Mouse (Mus musculus) erythroblast, embryonic 14.5 days (primary cell): ENCODE results near the gene Nmt1. TPM values are rescaled to one million over a fixed set of nuclear protein-coding genes. Genes with fewer than 3 reads are reported as not detected.

Experiments used
- H3K27me3 ChIP-seq: 2 replicates; pipeline ENCODE4 v1.6.1; 2012; ENCODE audit warnings: inconsistent platforms; ENCODE audit not compliant: control insufficient read depth
- H3K36me3 ChIP-seq: 2 replicates; pipeline ENCODE4 v1.6.1; 2012; ENCODE audit warnings: mild to moderate bottlenecking, inconsistent platforms; ENCODE audit not compliant: control insufficient read depth
- H3K4me1 ChIP-seq: 2 replicates; pipeline ENCODE4 v1.6.1; 2012; ENCODE audit warnings: inconsistent platforms; ENCODE audit not compliant: control insufficient read depth
- H3K4me3 ChIP-seq: replicated peaks from 2 replicates; pipeline ENCODE3; 2012; ENCODE audit warnings: moderate library complexity, mild to moderate bottlenecking, inconsistent platforms
- H3K9me3 ChIP-seq: 2 replicates; pipeline ENCODE4 v1.6.1; 2012; ENCODE audit warnings: low read length, inconsistent platforms, mixed read lengths; ENCODE audit not compliant: control insufficient read depth
- GATA1 ChIP-seq: IDR thresholded peaks from 2 replicates; pipeline ENCODE4 v1.6.1; 2012; ENCODE audit warnings: low read length, inconsistent platforms, mixed read lengths
- TAL1 ChIP-seq: IDR thresholded peaks from 3 replicates; pipeline ENCODE4 v1.6.1; 2012; ENCODE audit warnings: low read length, inconsistent platforms, mixed read lengths
- polyA plus RNA-seq: library from polyadenylated mRNA; stranded (reverse); fragments of >175 nt; gene quantifications from 2 replicates; pipeline ENCODE4 v1.2.3, GENCODE M21; 2012

Nmt1 gene
- polyA plus RNA-seq, 1 experiment, result 1.5 TPM

DNA sequence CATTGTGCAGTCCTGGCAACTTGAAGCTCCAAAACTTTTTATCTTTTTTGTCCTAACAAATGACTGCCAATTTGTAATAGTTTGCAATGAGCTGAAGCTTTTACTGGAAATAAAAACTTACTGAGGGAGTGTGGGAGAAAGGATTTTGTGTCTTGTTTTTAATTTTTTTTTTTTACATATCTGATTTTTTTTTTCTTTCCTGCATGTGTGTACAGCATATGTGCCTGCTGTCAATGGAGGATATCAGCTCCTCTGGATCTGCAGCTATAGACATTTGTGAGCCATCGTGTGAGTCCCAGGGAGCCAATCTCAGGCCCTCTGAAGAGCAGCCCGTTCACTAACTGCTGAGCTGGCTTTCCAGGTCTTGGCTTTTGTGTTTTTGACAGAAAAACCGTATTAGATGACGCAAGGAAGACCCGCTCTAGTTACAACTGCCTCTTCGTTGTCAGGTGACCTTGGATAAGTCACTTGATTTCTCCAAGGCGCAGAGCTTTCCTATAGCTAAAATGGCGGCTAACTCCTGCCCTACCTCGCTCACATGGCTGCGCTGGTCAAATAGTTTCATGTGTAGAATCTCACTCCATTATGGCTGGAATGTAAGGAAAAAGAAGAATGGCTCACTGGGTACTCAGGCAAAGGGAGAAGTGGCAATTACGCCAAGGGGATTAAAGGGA is 86.4 kb downstream of the Nmt1 start:
- Histone ChIP-seq H3K36me3 (peaks cover 50% of the 10 kb centered on the region), H3K4me1 (peaks cover 69% of the 10 kb centered on the region), H3K4me3 (peak overlapping the region; percentile 96), H3K9me3 (no peaks in the 10 kb centered on the region), H3K27me3 (peaks cover 30% of the 10 kb centered on the region)
- TF ChIP-seq TAL1 (no peak), GATA1 (no peak)

DNA sequence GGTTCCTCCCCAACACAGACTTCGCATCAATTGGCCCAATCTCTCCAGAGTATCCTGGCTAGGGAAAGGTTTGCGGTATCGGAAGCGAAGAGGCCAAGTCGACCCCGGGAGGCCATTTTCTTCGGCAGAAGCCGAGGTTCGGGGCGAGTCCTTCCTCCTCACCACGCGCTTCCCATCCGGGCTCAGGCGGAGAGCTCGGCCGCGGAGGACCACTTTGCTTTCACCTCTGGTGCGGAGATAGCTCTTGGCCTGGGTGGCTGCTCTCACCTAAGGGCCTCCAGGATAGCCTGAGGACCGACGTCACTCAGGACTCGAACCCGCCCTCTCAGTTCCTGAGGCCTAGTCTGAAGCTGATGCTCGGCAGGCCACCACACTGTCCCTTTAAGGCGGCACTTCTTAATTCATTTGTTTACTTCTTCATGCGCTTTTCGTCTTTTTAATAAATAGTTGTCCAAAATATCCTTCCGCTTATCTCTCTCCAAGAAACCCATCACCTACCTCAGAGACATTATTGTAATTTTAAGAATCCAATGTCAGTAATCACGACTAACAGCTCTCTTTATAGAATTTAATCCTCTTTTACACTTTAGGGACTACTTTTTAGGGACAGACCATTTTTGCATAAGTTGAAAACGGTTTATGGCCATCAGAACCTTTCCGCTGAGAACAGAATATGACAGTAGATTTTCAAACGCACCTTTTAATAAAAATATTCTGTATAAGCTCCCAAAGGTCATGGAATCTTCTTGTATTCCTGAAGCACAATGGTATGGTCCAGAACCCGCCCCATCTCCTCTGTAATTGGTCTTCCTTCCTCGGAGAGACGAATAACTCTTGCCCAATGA is 87.4 kb downstream of the Nmt1 start:
- Histone ChIP-seq H3K4me3 (peak overlapping the region; percentile 96), H3K27me3 (peaks cover 30% of the 10 kb centered on the region), H3K4me1 (peaks cover 72% of the 10 kb centered on the region), H3K9me3 (no peaks in the 10 kb centered on the region), H3K36me3 (peaks cover 46% of the 10 kb centered on the region)
- TF ChIP-seq GATA1, result no peak

DNA sequence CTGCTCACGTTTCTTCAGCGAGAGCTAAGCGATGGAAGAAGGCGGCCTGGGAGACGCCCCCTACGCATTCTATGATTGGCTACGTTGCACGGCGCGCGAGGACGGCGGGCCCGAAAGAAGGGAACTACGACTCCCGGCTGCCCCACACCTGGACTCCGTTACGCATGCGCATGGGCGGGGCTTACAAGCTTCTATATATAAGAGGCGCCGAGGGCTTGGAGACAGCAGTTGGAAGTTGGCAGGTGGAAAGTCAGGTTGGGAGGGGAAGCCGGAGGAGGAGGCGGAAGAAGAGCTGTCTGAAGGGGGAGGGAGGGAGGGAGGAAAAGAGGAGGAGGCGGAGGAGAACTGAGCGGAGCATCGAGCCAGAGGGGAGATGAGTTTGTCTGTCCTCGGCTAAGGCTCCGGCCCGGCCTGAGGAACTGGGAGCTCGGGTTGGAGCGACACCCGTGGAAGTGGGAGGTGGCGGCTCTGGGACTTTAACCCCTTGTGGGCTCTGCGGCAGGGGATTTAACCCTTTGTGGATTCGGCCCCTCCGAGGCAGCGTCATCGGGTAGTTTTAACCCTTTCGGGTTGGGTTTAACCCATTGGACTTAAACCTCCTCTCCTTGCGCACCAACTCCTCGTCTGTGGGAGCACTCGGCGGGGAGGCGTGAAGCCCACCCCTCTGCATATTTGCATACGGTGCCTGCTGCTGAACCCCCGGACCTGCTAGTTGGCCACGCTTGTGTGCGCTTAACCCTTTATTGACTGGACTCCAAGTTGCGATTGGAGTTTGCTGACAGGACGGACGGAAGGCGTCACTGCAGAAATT is 88.2 kb downstream of the Nmt1 start, which contains the start of gene Hexim1:
Hexim1 (plus strand) TSS at position 224 of the 811 bp plus-strand sequence.
- TF ChIP-seq GATA1, result no peak
- no peak for TF ChIP-seq TAL1
- peaks cover 70% of the 10 kb centered on the region for H3K4me1 ChIP-seq
- H3K9me3 ChIP-seq, result no peaks in the 10 kb centered on the region
- H3K4me3 ChIP-seq, result peak within 1 kb of the TSS; percentile 96
- H3K36me3 ChIP-seq, result peaks cover 38% of the 10 kb centered on the region
- peaks cover 25% of the 10 kb centered on the region for H3K27me3 ChIP-seq

DNA sequence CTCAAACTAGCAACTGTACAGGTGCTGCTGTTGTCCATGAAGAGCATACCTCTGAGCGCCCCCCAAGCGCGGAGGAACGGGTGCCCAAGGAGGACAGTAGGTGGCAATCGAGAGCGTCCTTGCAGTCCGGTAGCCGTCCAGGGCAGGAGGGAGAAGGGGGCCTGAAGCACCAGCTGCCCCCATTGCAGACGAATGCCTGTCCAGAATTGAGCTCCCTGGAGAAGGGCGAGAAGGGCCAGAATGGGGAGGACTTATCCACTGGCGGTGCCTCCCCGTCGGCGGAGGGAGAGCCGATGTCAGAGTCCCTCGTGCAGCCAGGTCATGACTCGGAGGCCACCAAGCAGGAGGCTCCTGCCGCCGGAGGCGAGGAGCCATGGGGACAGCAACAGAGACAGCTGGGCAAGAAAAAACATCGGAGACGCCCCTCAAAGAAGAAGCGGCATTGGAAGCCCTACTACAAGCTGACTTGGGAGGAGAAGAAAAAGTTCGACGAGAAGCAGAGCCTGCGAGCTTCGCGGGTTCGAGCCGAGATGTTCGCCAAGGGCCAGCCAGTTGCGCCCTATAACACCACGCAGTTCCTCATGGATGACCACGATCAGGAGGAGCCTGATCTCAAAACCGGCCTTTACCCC is 89.1 kb downstream of the Nmt1 start:
- H3K27me3 ChIP-seq, result peaks cover 16% of the 10 kb centered on the region
- peak overlapping the region; percentile 96 for H3K4me3 ChIP-seq
- H3K36me3 ChIP-seq, result peaks cover 30% of the 10 kb centered on the region
- no peaks in the 10 kb centered on the region for H3K9me3 ChIP-seq
- TF ChIP-seq GATA1 (no peak), TAL1 (no peak)
- peaks cover 62% of the 10 kb centered on the region for H3K4me1 ChIP-seq

DNA sequence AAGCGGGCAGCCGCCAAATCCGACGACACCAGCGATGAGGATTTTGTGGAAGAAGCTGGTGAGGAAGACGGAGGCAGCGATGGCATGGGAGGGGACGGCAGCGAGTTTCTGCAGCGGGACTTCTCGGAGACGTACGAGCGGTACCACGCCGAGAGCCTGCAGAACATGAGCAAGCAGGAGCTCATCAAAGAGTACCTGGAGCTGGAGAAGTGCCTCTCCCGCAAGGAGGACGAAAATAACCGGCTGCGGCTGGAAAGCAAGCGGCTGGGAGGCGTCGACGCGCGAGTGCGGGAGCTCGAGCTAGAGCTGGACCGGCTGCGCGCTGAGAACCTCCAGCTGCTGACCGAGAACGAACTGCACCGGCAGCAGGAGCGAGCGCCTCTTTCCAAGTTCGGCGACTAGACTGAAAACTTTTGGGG is 89.6 kb downstream of the Nmt1 start:
- TF ChIP-seq GATA1, result no peak
- TF ChIP-seq TAL1, result no peak
- Histone ChIP-seq H3K36me3 (peaks cover 24% of the 10 kb centered on the region), H3K27me3 (peaks cover 11% of the 10 kb centered on the region), H3K4me3 (peak overlapping the region; percentile 96), H3K9me3 (no peaks in the 10 kb centered on the region), H3K4me1 (peaks cover 56% of the 10 kb centered on the region)

Other genes with a start within 250 kb of the Nmt1 start
- gene Gjc1, start 208.5 kb upstream of the Nmt1 start, polyA plus RNA-seq, result not detected in 2 replicates
- gene Higd1b, start 192.3 kb upstream of the Nmt1 start, polyA plus RNA-seq, result not detected in 2 replicates
- gene Eftud2, start 147.2 kb upstream of the Nmt1 start, polyA plus RNA-seq, result 19.5 and 23.9 TPM in 2 replicates
- 0.26 and 0.36 TPM in 2 replicates for gene Ccdc103, start 147.0 kb upstream of the Nmt1 start, polyA plus RNA-seq
- gene Fam187a, start 143.0 kb upstream of the Nmt1 start, polyA plus RNA-seq, result not detected in 2 replicates
- 3.6 TPM in 2 replicates for gene Gfap, start 127.3 kb upstream of the Nmt1 start, polyA plus RNA-seq
- 13.5 and 14.9 TPM in 2 replicates for gene Kif18b, start 103.1 kb upstream of the Nmt1 start, polyA plus RNA-seq
- not detected in 2 replicates for gene C1ql1, start 81.5 kb upstream of the Nmt1 start, polyA plus RNA-seq
- 2.1 and 3.4 TPM in 2 replicates for gene Dcakd, start 143 bp downstream of the Nmt1 start, polyA plus RNA-seq
- 0.06 and 0.17 TPM in 2 replicates for gene Plcd3, start 73.5 kb downstream of the Nmt1 start, polyA plus RNA-seq
- gene Acbd4, start 73.5 kb downstream of the Nmt1 start, polyA plus RNA-seq, result 67.7 and 78.7 TPM in 2 replicates
- gene Hexim1, start 88.0 kb downstream of the Nmt1 start, polyA plus RNA-seq, result 7.6 and 7.7 TPM in 2 replicates
- gene Hexim2, start 104.2 kb downstream of the Nmt1 start, polyA plus RNA-seq, result 2.5 and 3.4 TPM in 2 replicates
- 0.20 and 0.39 TPM in 2 replicates for gene Fmnl1, start 142.9 kb downstream of the Nmt1 start, polyA plus RNA-seq
- gene 1700023F06Rik, start 180.4 kb downstream of the Nmt1 start, polyA plus RNA-seq, result not detected in 2 replicates
- not detected in 2 replicates for gene Spata32, start 190.2 kb downstream of the Nmt1 start, polyA plus RNA-seq
- 0.01 and 0.04 TPM in 2 replicates for gene Map3k14, start 239.3 kb downstream of the Nmt1 start, polyA plus RNA-seq